Mouse (Mus musculus): ENCODE results near the gene Kmt2d.

The Kmt2d gene

GRCm38 (mm10) chr15:98854214-98854613 is 16.8 kb downstream of the Kmt2d start:
- DNase-seq (ENCODE audit: low spot score) = no peak

DNA sequence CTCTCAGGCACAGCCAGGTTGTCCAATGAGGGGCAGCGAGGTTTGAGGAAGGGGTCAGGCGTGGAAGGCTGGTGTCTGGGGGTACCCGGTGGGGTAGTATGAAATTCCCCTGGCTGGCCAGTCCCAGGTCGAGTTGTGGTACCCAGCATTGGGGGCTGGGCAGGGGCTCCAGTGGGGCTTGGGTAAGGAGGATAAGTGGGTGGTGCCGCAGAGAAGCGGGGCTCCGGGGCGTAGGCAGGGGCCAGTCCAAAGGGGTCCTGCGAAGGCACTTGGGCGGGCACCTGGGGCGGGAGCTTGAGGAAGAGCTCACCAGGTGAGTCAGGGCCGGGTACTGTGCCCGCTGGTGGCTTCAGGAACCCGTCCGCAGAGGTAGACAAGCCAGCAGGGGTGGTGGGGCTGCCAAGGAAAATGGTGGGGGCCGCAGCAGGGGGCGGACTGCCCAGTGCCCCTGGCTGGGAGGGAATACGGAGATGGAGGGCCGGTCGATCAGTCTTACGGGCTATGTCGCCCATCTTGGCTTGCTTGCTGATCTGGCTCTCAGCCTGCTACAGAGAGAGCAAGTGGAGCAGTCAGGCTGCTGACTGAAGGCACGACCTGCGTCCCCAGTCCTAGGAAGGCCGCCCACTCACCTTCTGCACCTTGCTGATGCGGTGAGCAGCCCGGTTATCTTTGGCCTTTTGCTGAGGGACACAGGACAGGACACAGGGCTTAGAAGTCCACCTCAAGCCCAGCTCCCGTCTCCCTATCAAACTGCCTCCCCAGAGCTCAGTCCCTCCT is 17.7 kb downstream of the Kmt2d start:
- DNase-seq (ENCODE audit: low spot score) = peak; percentile 5

- DNase-seq (ENCODE audit: low spot score) = no peak
These were observed 18.3 kb downstream of the Kmt2d start for GRCm38 (mm10) chr15:98852733-98853132.

GRCm38 (mm10) chr15:98852071-98852470 is 18.9 kb downstream of the Kmt2d start:
- DNase-seq (ENCODE audit: low spot score) = peak; percentile 4

DNA sequence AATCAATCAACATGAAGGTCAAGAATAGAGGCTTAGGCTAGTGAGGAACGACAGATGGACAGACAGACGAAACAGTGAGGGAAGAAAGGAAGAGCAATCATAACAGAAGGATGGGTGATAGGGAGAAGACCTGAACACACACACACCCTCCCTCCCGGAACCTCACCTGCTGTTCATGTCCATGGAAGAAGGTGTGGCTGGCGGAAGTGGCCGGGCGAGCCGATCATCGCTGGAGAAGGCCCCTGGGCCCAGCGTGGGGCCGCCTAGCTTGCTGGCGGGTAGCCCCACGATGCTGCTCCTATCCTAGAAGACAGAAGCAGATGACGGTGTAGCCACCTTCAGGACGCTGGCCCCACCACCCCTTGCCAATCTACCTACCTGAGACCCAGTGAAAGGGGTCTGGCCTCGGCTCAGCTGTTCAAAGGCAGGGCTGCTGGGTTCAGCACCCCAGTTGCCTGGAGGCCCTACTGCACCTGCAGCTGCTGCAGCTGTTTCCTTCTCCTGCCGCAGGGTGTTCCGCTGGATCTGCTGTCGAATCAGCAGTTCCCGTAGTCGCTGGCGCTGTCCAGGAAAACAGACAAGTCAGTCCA is 19.7 kb downstream of the Kmt2d start:
- DNase-seq (ENCODE audit: low spot score) = peak; percentile 6

DNA sequence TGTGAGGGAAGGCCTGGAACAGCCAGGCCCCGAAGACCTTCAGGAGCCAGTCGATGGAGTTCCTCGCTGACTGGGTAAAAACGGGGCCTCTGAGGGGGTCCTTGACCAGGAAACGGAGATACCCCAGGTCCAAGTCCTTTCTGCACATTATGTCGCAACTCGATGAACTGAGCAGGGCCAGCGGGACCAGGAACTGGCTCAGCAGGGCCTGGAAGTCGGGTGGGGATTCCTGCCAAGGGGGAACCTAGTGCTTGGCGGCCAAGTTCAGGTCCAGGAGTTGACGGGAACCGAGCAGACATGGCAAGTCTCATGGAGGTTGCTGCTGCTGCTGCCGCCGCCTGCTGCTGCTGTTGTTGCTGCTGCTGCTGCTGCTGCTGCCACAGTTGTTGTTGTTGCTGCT is 20.3 kb downstream of the Kmt2d start:
- DNase-seq (ENCODE audit: low spot score) = peak; percentile 22

- DNase-seq (ENCODE audit: low spot score) = peak; percentile 16
These were observed 20.9 kb downstream of the Kmt2d start for GRCm38 (mm10) chr15:98849956-98850600.

- DNase-seq (ENCODE audit: low spot score) = no peak
These were observed 21.8 kb downstream of the Kmt2d start for GRCm38 (mm10) chr15:98849165-98849564.

- DNase-seq (ENCODE audit: low spot score) = no peak
These were observed 24.9 kb downstream of the Kmt2d start for GRCm38 (mm10) chr15:98846140-98846539.

DNA sequence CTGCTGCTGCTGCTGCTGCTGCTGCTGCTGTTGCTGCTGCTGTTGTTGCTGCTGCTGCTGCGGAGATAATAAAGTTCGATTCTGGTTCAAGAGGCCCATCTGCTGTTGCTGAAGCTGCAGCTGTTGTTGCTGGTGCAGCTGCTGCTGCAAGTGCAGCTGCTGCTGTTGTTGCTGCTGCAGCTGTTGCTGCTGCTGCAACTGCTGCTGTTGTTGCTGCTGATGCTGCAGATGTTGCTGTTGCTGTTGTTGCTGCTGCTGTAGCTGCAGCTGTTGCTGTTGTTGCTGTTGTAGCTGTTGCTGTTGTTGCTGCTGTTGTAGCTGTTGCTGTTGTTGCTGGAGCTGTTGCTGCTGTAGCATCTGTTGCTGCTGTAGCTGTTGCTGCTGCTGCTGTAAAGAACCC is 25.9 kb downstream of the Kmt2d start:
- DNase-seq (ENCODE audit: low spot score) = no peak

- DNase-seq (ENCODE audit: low spot score) = no peak
These were observed 27.3 kb downstream of the Kmt2d start for GRCm38 (mm10) chr15:98843595-98844223.

- no peak for DNase-seq (ENCODE audit: low spot score)
These were observed 31.1 kb downstream of the Kmt2d start for GRCm38 (mm10) chr15:98839671-98840585.

- no peak for DNase-seq (ENCODE audit: low spot score)
These were observed 31.8 kb downstream of the Kmt2d start for GRCm38 (mm10) chr15:98839161-98839560.

- no peak for DNase-seq (ENCODE audit: low spot score)
These were observed 33.3 kb downstream of the Kmt2d start for GRCm38 (mm10) chr15:98837743-98838103.

- no peak for DNase-seq (ENCODE audit: low spot score)
These were observed 33.8 kb downstream of the Kmt2d start for GRCm38 (mm10) chr15:98837006-98837742.

GRCm38 (mm10) chr15:98835291-98835690 is 35.7 kb downstream of the Kmt2d start:
- DNase-seq (ENCODE audit: low spot score) = no peak

GRCm38 (mm10) chr15:98834059-98834458 is 36.9 kb downstream of the Kmt2d start:
- no peak for DNase-seq (ENCODE audit: low spot score)

DNA sequence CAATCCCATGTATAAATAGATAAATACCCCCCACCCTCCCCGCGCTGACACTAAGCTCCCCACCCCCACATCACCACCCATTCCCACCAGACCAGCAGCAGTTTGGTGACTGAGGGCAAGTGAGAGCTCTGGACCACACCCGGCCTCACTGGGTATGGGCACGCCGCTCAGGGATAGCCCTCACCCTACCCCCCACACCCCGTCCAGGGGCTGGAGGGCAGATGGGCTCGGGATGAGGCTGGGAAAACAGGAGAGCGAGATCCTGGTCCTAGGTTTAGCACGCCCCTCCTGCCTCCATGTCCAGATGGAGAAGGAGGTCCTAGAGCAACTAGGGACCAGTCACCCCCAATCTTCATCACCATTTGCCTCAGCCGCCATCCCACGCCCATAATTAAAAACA is 37.7 kb downstream of the Kmt2d start:
- DNase-seq (ENCODE audit: low spot score) = no peak

GRCm38 (mm10) chr15:98832161-98833058 is 38.6 kb downstream of the Kmt2d start:
- no peak for DNase-seq (ENCODE audit: low spot score)

GRCm38 (mm10) chr15:98831684-98832035 is 39.3 kb downstream of the Kmt2d start:
- DNase-seq (ENCODE audit: low spot score) = no peak
